Mouse (Mus musculus): ENCODE measurements around the gene Fitm1. TPM values are rescaled to one million over a fixed set of nuclear protein-coding genes. Genes with fewer than 3 reads are reported as not detected.
A peak's percentile ranks its signal among the peaks of the same experiment; 100 is the strongest.

The Fitm1 gene
- polyA plus RNA-seq, 1 experiment from 2014 or later = not detected

- Histone ChIP-seq H3K4me3 (replicated peaks; ENCODE audit: low read length) (no peak overlapping the region), H3K9ac (replicated peaks; ENCODE audit: low read depth, low read length) (no peak overlapping the region), H3K27ac (ENCODE audit: low read length) (no peak overlapping the region), H3K27me3 (replicated peaks; ENCODE audit: control insufficient read depth, insufficient read depth, low read length) (no peaks in the 10 kb centered on the region), H3K9me3 (ENCODE audit: control insufficient read depth, low read length) (no peaks in the 10 kb centered on the region), H3K4me1 (replicated peaks; ENCODE audit: control insufficient read depth, insufficient read depth, low read length) (peaks cover 15% of the 10 kb centered on the region), H3K36me3 (ENCODE audit: control insufficient read depth, insufficient read depth) (peaks cover 22% of the 10 kb centered on the region), H3K4me2 (ENCODE audit: low read length) (no peak overlapping the region)
- 89% methylated on average over 10 of the region's 10 CpGs for WGBS
- ATAC-seq = no peak
Observed at GRCm38 (mm10) chr14:55561860-55562259, 13.6 kb upstream of the Fitm1 start.

- Histone ChIP-seq H3K9me3 (ENCODE audit: control insufficient read depth, low read length) (no peaks in the 10 kb centered on the region), H3K4me2 (ENCODE audit: low read length) (no peak overlapping the region), H3K4me1 (replicated peaks; ENCODE audit: control insufficient read depth, insufficient read depth, low read length) (peaks cover 15% of the 10 kb centered on the region), H3K27me3 (replicated peaks; ENCODE audit: control insufficient read depth, insufficient read depth, low read length) (no peaks in the 10 kb centered on the region), H3K9ac (replicated peaks; ENCODE audit: low read depth, low read length) (no peak overlapping the region), H3K36me3 (ENCODE audit: control insufficient read depth, insufficient read depth) (peaks cover 34% of the 10 kb centered on the region), H3K27ac (ENCODE audit: low read length) (no peak overlapping the region), H3K4me3 (replicated peaks; ENCODE audit: low read length) (no peak overlapping the region)
- no peak for ATAC-seq
- WGBS = 92% methylated on average over 11 of the region's 11 CpGs
Observed at GRCm38 (mm10) chr14:55563249-55563648, 12.2 kb upstream of the Fitm1 start.

GRCm38 (mm10) chr14:55565748-55566147, 9.7 kb upstream of the Fitm1 start:
- Histone ChIP-seq H3K36me3 (ENCODE audit: control insufficient read depth, insufficient read depth) (peaks cover 43% of the 10 kb centered on the region), H3K9me3 (ENCODE audit: control insufficient read depth, low read length) (no peaks in the 10 kb centered on the region), H3K27me3 (replicated peaks; ENCODE audit: control insufficient read depth, insufficient read depth, low read length) (no peaks in the 10 kb centered on the region), H3K27ac (ENCODE audit: low read length) (no peak overlapping the region), H3K4me2 (ENCODE audit: low read length) (no peak overlapping the region), H3K4me3 (replicated peaks; ENCODE audit: low read length) (no peak overlapping the region), H3K4me1 (replicated peaks; ENCODE audit: control insufficient read depth, insufficient read depth, low read length) (peaks cover 13% of the 10 kb centered on the region), H3K9ac (replicated peaks; ENCODE audit: low read depth, low read length) (no peak overlapping the region)
- 81% methylated on average over 3 of the region's 3 CpGs for WGBS
- ATAC-seq = no peak

- Histone ChIP-seq H3K9ac (replicated peaks; ENCODE audit: low read depth, low read length) (no peak overlapping the region), H3K36me3 (ENCODE audit: control insufficient read depth, insufficient read depth) (peaks cover 43% of the 10 kb centered on the region), H3K4me2 (ENCODE audit: low read length) (no peak overlapping the region), H3K9me3 (ENCODE audit: control insufficient read depth, low read length) (no peaks in the 10 kb centered on the region), H3K4me3 (replicated peaks; ENCODE audit: low read length) (no peak overlapping the region), H3K27me3 (replicated peaks; ENCODE audit: control insufficient read depth, insufficient read depth, low read length) (no peaks in the 10 kb centered on the region), H3K4me1 (replicated peaks; ENCODE audit: control insufficient read depth, insufficient read depth, low read length) (no peaks in the 10 kb centered on the region), H3K27ac (ENCODE audit: low read length) (no peak overlapping the region)
- no peak for ATAC-seq
- 90% methylated on average over 3 of the region's 3 CpGs for WGBS
Observed at GRCm38 (mm10) chr14:55567496-55567895, 7.9 kb upstream of the Fitm1 start.

- H3K4me1 ChIP-seq (replicated peaks; ENCODE audit: control insufficient read depth, insufficient read depth, low read length) = no peaks in the 10 kb centered on the region
- 91% methylated on average over 2 of the region's 2 CpGs for WGBS
- H3K4me3 ChIP-seq (replicated peaks; ENCODE audit: low read length) = no peak overlapping the region
- H3K36me3 ChIP-seq (ENCODE audit: control insufficient read depth, insufficient read depth) = peaks cover 30% of the 10 kb centered on the region
- no peak overlapping the region for H3K9ac ChIP-seq (replicated peaks; ENCODE audit: low read depth, low read length)
- H3K4me2 ChIP-seq (ENCODE audit: low read length) = no peak overlapping the region
- H3K9me3 ChIP-seq (ENCODE audit: control insufficient read depth, low read length) = no peaks in the 10 kb centered on the region
- no peak for ATAC-seq
- no peaks in the 10 kb centered on the region for H3K27me3 ChIP-seq (replicated peaks; ENCODE audit: control insufficient read depth, insufficient read depth, low read length)
- no peak overlapping the region for H3K27ac ChIP-seq (ENCODE audit: low read length)
Observed at GRCm38 (mm10) chr14:55570588-55570987, 4.8 kb upstream of the Fitm1 start.

- ATAC-seq = no peak
Observed at GRCm38 (mm10) chr14:55571760-55572159, 3.7 kb upstream of the Fitm1 start.

GRCm38 (mm10) chr14:55575711-55576110, 294 bp downstream of the Fitm1 start:
- no peaks in the 10 kb centered on the region for H3K27me3 ChIP-seq (replicated peaks; ENCODE audit: control insufficient read depth, insufficient read depth, low read length)
- ATAC-seq = no peak
- H3K9ac ChIP-seq (replicated peaks; ENCODE audit: low read depth, low read length) = no peak overlapping the region
- H3K27ac ChIP-seq (ENCODE audit: low read length) = no peak overlapping the region
- no peaks in the 10 kb centered on the region for H3K9me3 ChIP-seq (ENCODE audit: control insufficient read depth, low read length)
- H3K36me3 ChIP-seq (ENCODE audit: control insufficient read depth, insufficient read depth) = no peaks in the 10 kb centered on the region
- WGBS = 86% methylated on average over 13 of the region's 13 CpGs
- no peak overlapping the region for H3K4me2 ChIP-seq (ENCODE audit: low read length)
- H3K4me1 ChIP-seq (replicated peaks; ENCODE audit: control insufficient read depth, insufficient read depth, low read length) = peaks cover 15% of the 10 kb centered on the region
- H3K4me3 ChIP-seq (replicated peaks; ENCODE audit: low read length) = no peak overlapping the region

More at GRCm38 (mm10) chr14:55571760-55572159, 3.7 kb upstream of the Fitm1 start:
- Histone ChIP-seq H3K4me3 (replicated peaks; ENCODE audit: low read length) (no peak overlapping the region), H3K9me3 (ENCODE audit: control insufficient read depth, low read length) (no peaks in the 10 kb centered on the region), H3K27me3 (replicated peaks; ENCODE audit: control insufficient read depth, insufficient read depth, low read length) (no peaks in the 10 kb centered on the region), H3K36me3 (ENCODE audit: control insufficient read depth, insufficient read depth) (peaks cover 22% of the 10 kb centered on the region), H3K4me2 (ENCODE audit: low read length) (no peak overlapping the region), H3K4me1 (replicated peaks; ENCODE audit: control insufficient read depth, insufficient read depth, low read length) (no peaks in the 10 kb centered on the region), H3K9ac (replicated peaks; ENCODE audit: low read depth, low read length) (no peak overlapping the region), H3K27ac (ENCODE audit: low read length) (no peak overlapping the region)

- no peak for ATAC-seq
- Histone ChIP-seq H3K27me3 (replicated peaks; ENCODE audit: control insufficient read depth, insufficient read depth, low read length) (no peaks in the 10 kb centered on the region), H3K4me1 (replicated peaks; ENCODE audit: control insufficient read depth, insufficient read depth, low read length) (peaks cover 15% of the 10 kb centered on the region), H3K9ac (replicated peaks; ENCODE audit: low read depth, low read length) (no peak overlapping the region), H3K27ac (ENCODE audit: low read length) (no peak overlapping the region), H3K36me3 (ENCODE audit: control insufficient read depth, insufficient read depth) (no peaks in the 10 kb centered on the region), H3K9me3 (ENCODE audit: control insufficient read depth, low read length) (no peaks in the 10 kb centered on the region), H3K4me2 (ENCODE audit: low read length) (no peak overlapping the region), H3K4me3 (replicated peaks; ENCODE audit: low read length) (no peak overlapping the region)
- WGBS = 76% methylated on average over 16 of the region's 16 CpGs
Observed at GRCm38 (mm10) chr14:55576376-55576775, 959 bp downstream of the Fitm1 start.

- Histone ChIP-seq H3K9me3 (ENCODE audit: control insufficient read depth, low read length) (no peaks in the 10 kb centered on the region), H3K9ac (replicated peaks; ENCODE audit: low read depth, low read length) (peak within 1 kb of the TSS; percentile 93), H3K4me2 (ENCODE audit: low read length) (peak within 1 kb of the TSS; percentile 90), H3K4me1 (replicated peaks; ENCODE audit: control insufficient read depth, insufficient read depth, low read length) (peaks cover 15% of the 10 kb centered on the region), H3K27me3 (replicated peaks; ENCODE audit: control insufficient read depth, insufficient read depth, low read length) (no peaks in the 10 kb centered on the region), H3K4me3 (replicated peaks; ENCODE audit: low read length) (peak within 1 kb of the TSS; percentile 84), H3K36me3 (ENCODE audit: control insufficient read depth, insufficient read depth) (no peaks in the 10 kb centered on the region), H3K27ac (ENCODE audit: low read length) (peak within 1 kb of the TSS; percentile 94)
- peak; percentile 96 for ATAC-seq
- 0% methylated on average over 29 of the region's 32 CpGs for WGBS
Observed at GRCm38 (mm10) chr14:55577871-55578667, 2.7 kb downstream of the Fitm1 start, which contains the start of gene Psme1. Psme1 (plus strand) TSS chr14:55578123.
